Mouse (Mus musculus): Measurements from ENCODE around the gene Gdpd4. TPM values are rescaled to one million over a fixed set of nuclear protein-coding genes. Genes with fewer than 3 reads are reported as not detected.

Gdpd4 gene
- polyA plus RNA-seq, 2 experiments from 2014 or later: not detected

DNA sequence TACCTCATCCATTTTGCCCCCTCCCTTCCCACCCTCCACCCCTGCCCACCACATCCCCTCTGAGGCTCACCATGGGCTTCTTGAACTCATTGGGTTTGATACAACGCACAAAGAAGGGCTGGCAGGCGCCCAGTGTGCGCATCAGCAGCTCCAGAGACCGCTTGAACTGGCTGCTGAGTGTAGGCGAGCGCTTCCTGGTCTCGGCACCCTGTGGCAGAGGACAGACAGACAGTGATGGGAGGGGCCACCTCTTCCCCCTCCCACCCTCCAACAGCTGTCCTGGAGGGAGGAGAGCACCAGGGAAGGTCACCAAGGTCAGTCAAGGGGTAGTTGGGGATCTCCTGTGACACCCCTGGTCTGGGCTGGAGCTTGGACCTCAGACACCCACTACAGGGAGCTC, 165.6 kb downstream of the Gdpd4 start:
- ATAC-seq: no peak

DNA sequence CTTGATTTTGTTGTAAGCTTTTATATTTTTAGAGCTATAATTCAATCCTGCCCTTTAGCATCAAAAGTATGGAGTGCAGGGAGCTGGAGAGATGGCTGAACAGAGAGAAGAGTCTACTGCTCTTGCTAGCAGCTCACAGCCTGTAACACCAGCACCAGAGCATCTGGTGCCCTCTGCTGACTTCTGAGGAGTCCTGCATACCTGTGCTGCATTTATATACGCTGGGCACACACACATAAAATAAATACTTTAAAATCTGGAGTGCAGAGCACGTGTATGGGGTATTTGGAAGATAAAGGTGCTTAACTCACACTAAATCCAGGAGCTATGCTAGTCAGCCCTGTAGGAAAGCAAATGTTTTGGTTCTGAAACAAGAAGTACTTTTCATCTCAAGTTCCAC, 166.6 kb downstream of the Gdpd4 start:
- no peak for ATAC-seq

DNA sequence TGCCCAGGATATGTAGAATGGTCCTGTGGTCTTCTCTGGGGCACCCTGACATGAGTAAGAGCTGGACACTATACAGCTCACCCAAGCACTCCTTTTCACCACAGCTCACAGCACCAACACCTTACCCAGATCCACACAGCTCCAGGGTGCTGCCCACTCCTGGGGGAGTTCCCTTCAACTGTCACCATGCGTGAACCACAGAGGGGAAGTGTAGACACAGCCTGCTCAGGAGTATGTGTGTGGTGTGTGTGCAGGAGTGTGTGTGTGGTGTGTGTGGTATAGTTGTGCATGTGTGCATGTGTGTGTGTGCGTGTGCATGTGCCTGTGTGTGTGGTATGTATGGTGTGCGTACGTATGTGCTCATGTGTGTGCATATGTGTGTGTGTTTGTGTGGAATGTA, 176.1 kb downstream of the Gdpd4 start:
- no peak for ATAC-seq

DNA sequence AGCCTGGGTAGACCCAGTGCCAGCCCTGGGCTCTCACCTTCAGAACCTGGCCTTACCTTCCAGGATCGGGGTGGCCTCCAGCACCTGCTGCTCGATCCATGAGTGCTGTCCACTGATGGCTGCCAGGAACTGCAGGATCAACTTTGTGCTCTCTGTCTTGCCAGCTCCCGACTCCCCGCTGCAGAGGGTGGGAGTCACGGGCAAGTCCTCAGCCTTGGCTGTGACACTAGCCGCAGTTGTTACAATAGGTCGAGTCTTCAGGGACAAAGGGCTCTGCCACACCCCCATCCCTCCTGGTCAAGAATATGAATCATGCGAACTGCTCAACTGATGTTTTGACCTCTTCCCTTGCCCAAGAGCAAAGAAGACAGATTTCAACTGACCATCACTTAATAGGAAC, 177.8 kb downstream of the Gdpd4 start:
- ATAC-seq: no peak

Other genes starting within 250 kb of the Gdpd4 start
- 10 to 100 TPM; 80.8 to 90.1 TPM for gene Clns1a, start 223.3 kb upstream of the Gdpd4 start, polyA plus RNA-seq (2017; shearing (Covaris generic))
- gene Aqp11, start 181.7 kb upstream of the Gdpd4 start, polyA plus RNA-seq (2017; shearing (Covaris generic)): 1 to 10 TPM; 1.2 to 1.7 TPM
- gene Pak1, start 131.4 kb upstream of the Gdpd4 start, polyA plus RNA-seq (2017; shearing (Covaris generic)): 1 to 10 TPM; 4.7 to 5.8 TPM
- 1 to 10 TPM; 1.0 to 3.1 TPM for gene Myo7a, start 199.6 kb downstream of the Gdpd4 start, polyA plus RNA-seq (2017; shearing (Covaris generic))
- not detected for gene Omp, start 225.5 kb downstream of the Gdpd4 start, polyA plus RNA-seq (2017; shearing (Covaris generic))